9 mouse cellular contexts compared by ENCODE assay signal in the genomic region with DNA sequence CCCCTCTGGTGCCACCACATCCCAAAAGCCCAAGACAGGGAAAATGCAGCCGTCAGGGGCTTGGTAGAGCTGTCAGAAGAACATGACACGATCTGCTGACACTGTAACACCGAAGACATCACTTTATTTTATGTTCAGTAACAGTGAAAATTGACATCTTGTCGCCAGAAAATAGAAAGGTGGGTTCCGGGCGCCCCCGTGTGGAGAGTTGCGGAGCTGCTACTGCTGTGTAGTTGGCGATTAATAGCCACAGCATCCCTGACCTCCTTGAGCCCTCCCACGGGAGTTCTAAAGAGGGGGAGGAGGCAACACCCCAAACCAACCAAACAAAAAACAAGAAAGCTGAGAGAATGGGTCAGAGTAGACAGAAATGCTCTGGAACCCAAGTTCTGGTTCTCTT. TPM values are rescaled to one million over a fixed set of nuclear protein-coding genes. Genes with fewer than 3 reads are reported as not detected.
DNase-seq lines count a peak whose midpoint lies in the region; ATAC-seq lines count a peak whose summit lies in the region.
"Had no signal": no experiment of that assay in that cellular context is flagged by ENCODE, and none has a peak within 500 bp of the region (broad histone marks: within the 10 kb centered on the region; RNA-seq: fewer than 3 reads in every experiment).

No protein-coding gene starts in this region.

- no peak overlapping the region for H3K27ac ChIP-seq in embryonic facial prominence, embryonic 14.5 days (replicated peaks; ENCODE audit: low read depth, low read length)
- H3K27ac ChIP-seq in hindbrain, embryonic 15.5 days (replicated peaks), result peak overlapping the region; percentile 49; the same call in 1 of the 2 replicates
- H3K27ac ChIP-seq in midbrain, embryonic 15.5 days, result peak overlapping the region; percentile 56; the same call in 1 of the 2 replicates
- H3K27ac ChIP-seq: limb, embryonic 15.5 days had no signal

- 3% methylated on average over 10 of the region's 10 CpGs for WGBS in embryonic facial prominence, embryonic 14.5 days
- 1% methylated on average over 10 of the region's 10 CpGs for WGBS in hindbrain, embryonic 15.5 days
- WGBS in midbrain, embryonic 15.5 days, result 3% methylated on average over 10 of the region's 10 CpGs

- DNase-seq in cerebellum, adult 11 months, result peak; percentile 75
- DNase-seq in adrenal gland, postnatal 36 days, result peak; percentile 79 to 82
- peak; percentile 50 for DNase-seq in embryonic facial prominence, embryonic 14.5 days (ENCODE audit: low spot score)
- peak; percentile 78 to 80 for DNase-seq in left cerebral cortex, postnatal 25 days (ENCODE audit: low spot score in 2 of 2)
- DNase-seq in spleen, postnatal 10 days (ENCODE audit: low spot score in 2 of 2), result peak; percentile 72 to 87

- intact Hi-C loops in left cerebral cortex, postnatal 25 days (cut with DNase I), result loop anchor here (1.0 to 5.0 kb wide), 2 partner anchors 43 to 107 kb away; partner anchors contain the start of gene Lrp8

- no peak overlapping the region for H3K9ac ChIP-seq in embryonic facial prominence, embryonic 14.5 days (ENCODE audit: low read depth, low read length)
- no peak overlapping the region for H3K9ac ChIP-seq in hindbrain, embryonic 15.5 days
- no peak overlapping the region for H3K9ac ChIP-seq in midbrain, embryonic 15.5 days
- H3K9ac ChIP-seq: limb, embryonic 15.5 days had no signal

- H3K4me1 ChIP-seq in embryonic facial prominence, embryonic 14.5 days (ENCODE audit: control insufficient read depth, insufficient read depth, low read length), result 0 out of 2 replicates have a peak, but pooled peaks cover 5% of the 10 kb centered on the region
- peaks cover 29% of the 10 kb centered on the region for H3K4me1 ChIP-seq in hindbrain, embryonic 15.5 days (replicated peaks)
- peaks cover 26% of the 10 kb centered on the region for H3K4me1 ChIP-seq in midbrain, embryonic 15.5 days

- no peaks in the 10 kb centered on the region for H3K9me3 ChIP-seq in embryonic facial prominence, embryonic 14.5 days (ENCODE audit: control insufficient read depth, low read length)
- H3K9me3 ChIP-seq in hindbrain, embryonic 15.5 days, result no peaks in the 10 kb centered on the region
- H3K9me3 ChIP-seq in midbrain, embryonic 15.5 days, result no peaks in the 10 kb centered on the region
- H3K9me3 ChIP-seq: limb, embryonic 15.5 days had no signal

- H3K4me2 ChIP-seq in embryonic facial prominence, embryonic 14.5 days (ENCODE audit: low read depth, low read length), result no peak overlapping the region
- H3K4me2 ChIP-seq in hindbrain, embryonic 15.5 days, result no peak overlapping the region
- no peak overlapping the region for H3K4me2 ChIP-seq in midbrain, embryonic 15.5 days
- H3K4me2 ChIP-seq: limb, embryonic 15.5 days had no signal

- H3K27me3 ChIP-seq in embryonic facial prominence, embryonic 14.5 days (replicated peaks; ENCODE audit: control insufficient read depth, insufficient read depth, low read length), result peaks cover 18% of the 10 kb centered on the region
- peaks cover 10% of the 10 kb centered on the region for H3K27me3 ChIP-seq in hindbrain, embryonic 15.5 days
- 0 out of 2 replicates have a peak, but pooled peaks cover 6% of the 10 kb centered on the region for H3K27me3 ChIP-seq in midbrain, embryonic 15.5 days (replicated peaks)

- H3K36me3 ChIP-seq in embryonic facial prominence, embryonic 14.5 days (ENCODE audit: control insufficient read depth, insufficient read depth, low read length), result no peaks in the 10 kb centered on the region
- peaks cover 31% of the 10 kb centered on the region; the same call in 1 of the 2 replicates for H3K36me3 ChIP-seq in hindbrain, embryonic 15.5 days
- peaks cover 16% of the 10 kb centered on the region for H3K36me3 ChIP-seq in midbrain, embryonic 15.5 days (replicated peaks)
- H3K36me3 ChIP-seq: limb, embryonic 15.5 days had no signal

- no peak for ATAC-seq in cerebellum, adult (ENCODE audit: insufficient number of reproducible peaks, low FRiP score, low TSS enrichment)
- no peak for ATAC-seq in embryonic facial prominence, embryonic 14.5 days (ENCODE audit: low read depth)
- ATAC-seq in hindbrain, embryonic 15.5 days (ENCODE audit: low FRiP score, low read depth), result no peak
- ATAC-seq in midbrain, embryonic 15.5 days (replicated peaks), result 0 out of 2 replicates have a peak, but pooled peaks have one; percentile 11

- H3K4me3 ChIP-seq in embryonic facial prominence, embryonic 14.5 days (ENCODE audit: low read depth, low read length), result no peak overlapping the region
- H3K4me3 ChIP-seq in hindbrain, embryonic 15.5 days, result no peak overlapping the region
- no peak overlapping the region for H3K4me3 ChIP-seq in midbrain, embryonic 15.5 days
- H3K4me3 ChIP-seq: limb, embryonic 15.5 days had no signal

RNA-seq across cellular contexts. Expression of gene Magoh, which starts 34.6 kb away (rescaled TPM):
- 10 to 100 TPM; 79.1 to 84.4 TPM for total RNA-seq in adrenal gland, postnatal 36 days (2021)
- polyA plus RNA-seq in embryonic facial prominence, embryonic 14.5 days (2014; fragmentation: Nextera tagmentation; extraction: Ambion mirVana), result 171 and 176 TPM in 2 replicates
- polyA plus RNA-seq in hindbrain, embryonic 15.5 days (2015; fragmentation: Nextera tagmentation; extraction: Ambion mirVana), result 98.8 and 117 TPM in 2 replicates
- 10 to 100 TPM; 36.1 to 38.8 TPM for total RNA-seq in left cerebral cortex, postnatal 25 days (2021)
- polyA plus RNA-seq in midbrain, embryonic 15.5 days (2015; fragmentation: Nextera tagmentation; extraction: Ambion mirVana), result 95.6 and 103 TPM in 2 replicates

RNA-seq across cellular contexts. Expression of gene Lrp8, which starts 42.9 kb away (rescaled TPM):
- 10 to 100 TPM in 1 of 2 experiments, 1 to 10 TPM in 1; 7.2 to 12.3 TPM for total RNA-seq in adrenal gland, postnatal 36 days (2021)
- 4.0 and 4.1 TPM in 2 replicates for polyA plus RNA-seq in embryonic facial prominence, embryonic 14.5 days (2014; fragmentation: Nextera tagmentation; extraction: Ambion mirVana)
- 60.2 and 60.6 TPM in 2 replicates for polyA plus RNA-seq in hindbrain, embryonic 15.5 days (2015; fragmentation: Nextera tagmentation; extraction: Ambion mirVana)
- total RNA-seq in left cerebral cortex, postnatal 25 days (2021), result 100 to 1,000 TPM in 1 of 2 experiments, 10 to 100 TPM in 1; 83.4 to 107 TPM
- polyA plus RNA-seq in midbrain, embryonic 15.5 days (2015; fragmentation: Nextera tagmentation; extraction: Ambion mirVana), result 70.6 and 71.3 TPM in 2 replicates

RNA-seq across cellular contexts. Expression of gene 0610037L13Rik, which starts 44.6 kb away (rescaled TPM):
- total RNA-seq in adrenal gland, postnatal 36 days (2021), result 10 to 100 TPM; 77.5 to 94.1 TPM
- polyA plus RNA-seq in embryonic facial prominence, embryonic 14.5 days (2014; fragmentation: Nextera tagmentation; extraction: Ambion mirVana), result 158 and 164 TPM in 2 replicates
- polyA plus RNA-seq in hindbrain, embryonic 15.5 days (2015; fragmentation: Nextera tagmentation; extraction: Ambion mirVana), result 94.0 and 95.2 TPM in 2 replicates
- 10 to 100 TPM; 61.0 to 70.7 TPM for total RNA-seq in left cerebral cortex, postnatal 25 days (2021)
- polyA plus RNA-seq in midbrain, embryonic 15.5 days (2015; fragmentation: Nextera tagmentation; extraction: Ambion mirVana), result 92.4 and 96.4 TPM in 2 replicates

Comparison
In these comparisons a context has a peak if more than half of its experiments do, and no peak if none do; other contexts are left out.
1. RNA of gene Lrp8, which starts 42.9 kb away (polyA plus RNA-seq): 70.6 to 71.3 TPM in midbrain, embryonic 15.5 days and 60.2 to 60.6 TPM in hindbrain, embryonic 15.5 days; 4.0 to 4.1 TPM in embryonic facial prominence, embryonic 14.5 days; every median in the first group is over 10 times any median in the second.
2. Peak in every context shown above with its lines, with median percentiles within 50 percentile points of each other: DNase-seq.